Mouse (Mus musculus): ENCODE measurements around the gene Nfx1. TPM values are rescaled to one million over a fixed set of nuclear protein-coding genes. Genes with fewer than 3 reads are reported as not detected.
A peak's percentile ranks its signal among the peaks of the same experiment; 100 is the strongest.
"Not testable (repeated sequence)": the region's sequence is repeated elsewhere in the genome, so short reads cannot be mapped to it uniquely, and the experiment has no call there.

Nfx1 gene
- polyA plus RNA-seq (2016; fragmentation: Nextera tagmentation; extraction: Ambion mirVana): 96.8 and 96.9 TPM in 2 replicates

DNA sequence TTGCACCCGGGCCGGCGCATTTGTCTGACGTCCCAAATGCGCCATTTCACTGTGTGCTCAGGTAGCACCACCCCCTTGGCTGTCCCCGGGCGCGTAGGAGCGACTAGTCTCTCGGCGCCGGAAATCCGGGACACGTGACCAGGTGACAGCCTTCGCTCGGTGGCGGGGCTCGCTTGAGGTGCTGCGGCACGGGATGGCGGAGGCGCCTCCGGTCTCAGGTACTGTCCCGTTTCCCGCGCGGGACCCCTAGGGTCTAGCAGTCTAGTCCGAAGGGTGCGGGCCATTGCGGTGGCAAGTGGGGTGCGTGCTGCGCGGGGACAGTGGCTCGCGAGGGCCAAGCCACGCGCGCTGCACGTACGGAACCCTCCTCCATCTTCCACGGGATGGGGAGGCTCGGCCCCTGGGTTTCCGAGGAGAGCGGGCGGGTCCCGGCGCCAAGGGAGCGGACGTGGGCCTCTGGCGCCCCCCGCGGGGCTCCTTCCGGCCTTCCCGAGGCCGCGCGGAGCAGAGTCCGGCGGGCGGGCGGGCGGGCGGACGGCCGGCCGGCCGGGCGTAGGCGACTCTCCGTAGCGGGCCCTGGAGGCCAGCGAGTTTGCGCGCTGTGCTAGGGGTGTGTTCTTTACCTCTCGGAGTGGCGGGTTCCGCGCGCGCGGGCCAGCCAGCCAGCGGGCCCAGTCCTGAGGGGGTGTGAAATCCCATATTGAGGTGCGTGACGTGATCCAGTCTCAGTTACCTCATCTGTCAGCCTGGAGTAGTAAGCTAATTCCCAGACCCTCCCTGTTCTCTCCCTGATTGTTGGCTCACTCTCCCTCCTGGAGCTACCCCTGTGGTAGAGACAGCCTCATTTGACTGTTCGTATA is at the start of gene Nfx1:
Gene Nfx1 (plus strand): TSS at position 65 of the 860 bp plus-strand sequence.
- peak; percentile 97 for ATAC-seq (ENCODE audit: low FRiP score, low read depth)
- Histone ChIP-seq H3K27ac (peak within 1 kb of the TSS; percentile 80), H3K9ac (peak within 1 kb of the TSS; percentile 84), H3K9me3 (no peaks in the 10 kb centered on the region), H3K4me1 (peaks cover 5% of the 10 kb centered on the region), H3K4me2 (replicated peaks) (peak within 1 kb of the TSS; percentile 69), H3K36me3 (peaks cover 12% of the 10 kb centered on the region), H3K27me3 (replicated peaks) (no peaks in the 10 kb centered on the region), H3K4me3 (peak within 1 kb of the TSS; percentile 92)
- under 1% methylated on average over 84 of the region's 85 CpGs for WGBS

DNA sequence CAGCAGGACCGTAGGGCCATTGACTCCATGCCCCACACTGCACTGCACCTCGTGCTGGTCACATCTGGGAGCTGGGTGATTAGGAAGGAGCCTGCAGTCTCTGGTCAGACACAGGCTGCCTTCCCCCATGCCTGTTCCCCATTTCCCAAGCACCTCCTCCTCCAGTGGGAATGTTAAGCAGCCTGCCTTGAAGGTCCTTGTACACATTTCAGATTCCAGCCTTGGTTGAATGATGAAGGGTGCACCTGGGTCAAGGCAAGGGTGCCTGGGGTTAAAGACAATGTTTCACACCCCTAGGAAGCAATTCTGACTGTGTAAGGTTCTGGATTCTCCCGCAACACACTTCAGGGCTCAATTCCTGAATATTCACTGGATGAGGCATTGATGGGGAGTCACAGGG is 49.4 kb upstream of the Nfx1 start:
- Histone ChIP-seq H3K4me1 (no peaks in the 10 kb centered on the region), H3K27ac (no peak overlapping the region), H3K4me2 (replicated peaks) (no peak overlapping the region), H3K36me3 (no peaks in the 10 kb centered on the region), H3K9ac (no peak overlapping the region), H3K9me3 (no peaks in the 10 kb centered on the region), H3K4me3 (no peak overlapping the region), H3K27me3 (replicated peaks) (no peaks in the 10 kb centered on the region)
- 68% methylated on average over 3 of the region's 3 CpGs for WGBS
- ATAC-seq (ENCODE audit: low FRiP score, low read depth): no peak

- 89% methylated on average over 6 of the region's 6 CpGs for WGBS
- no peak overlapping the region for H3K4me2 ChIP-seq (replicated peaks)
- H3K4me1 ChIP-seq: no peaks in the 10 kb centered on the region
- no peak for ATAC-seq (ENCODE audit: low FRiP score, low read depth)
- H3K4me3 ChIP-seq: no peak overlapping the region
- H3K9ac ChIP-seq: no peak overlapping the region
- H3K36me3 ChIP-seq: no peaks in the 10 kb centered on the region
- H3K27ac ChIP-seq: no peak overlapping the region
- no peaks in the 10 kb centered on the region for H3K9me3 ChIP-seq
- H3K27me3 ChIP-seq (replicated peaks): no peaks in the 10 kb centered on the region
These were observed 47.5 kb upstream of the Nfx1 start for GRCm38 (mm10) chr4:40923087-40923651.

DNA sequence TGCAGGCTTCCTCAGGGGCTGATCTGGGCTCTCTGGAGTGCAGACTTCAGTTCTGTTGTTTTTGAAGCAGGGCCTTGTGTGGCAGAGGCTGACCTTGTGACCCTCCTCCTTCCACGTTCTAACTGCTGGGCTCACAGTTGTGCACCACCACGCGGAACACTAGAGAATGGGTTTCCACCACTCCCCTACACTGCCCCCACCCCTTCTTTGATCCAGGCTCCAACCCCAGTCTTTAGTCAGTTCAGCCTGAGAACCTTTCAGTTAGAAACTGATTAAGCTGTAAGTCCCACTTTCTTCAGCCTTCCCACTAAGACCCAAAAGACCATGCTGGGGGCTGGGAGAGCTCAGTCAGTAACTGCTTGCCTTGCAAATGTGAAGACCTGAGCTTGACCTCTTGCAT is 45.1 kb upstream of the Nfx1 start:
- Histone ChIP-seq H3K9me3 (no peaks in the 10 kb centered on the region), H3K4me1 (no peaks in the 10 kb centered on the region), H3K27me3 (replicated peaks) (no peaks in the 10 kb centered on the region), H3K27ac (no peak overlapping the region), H3K4me3 (no peak overlapping the region), H3K36me3 (no peaks in the 10 kb centered on the region), H3K9ac (no peak overlapping the region), H3K4me2 (replicated peaks) (no peak overlapping the region)
- no peak for ATAC-seq (ENCODE audit: low FRiP score, low read depth)
- 64% methylated on average over 3 of the region's 3 CpGs for WGBS

DNA sequence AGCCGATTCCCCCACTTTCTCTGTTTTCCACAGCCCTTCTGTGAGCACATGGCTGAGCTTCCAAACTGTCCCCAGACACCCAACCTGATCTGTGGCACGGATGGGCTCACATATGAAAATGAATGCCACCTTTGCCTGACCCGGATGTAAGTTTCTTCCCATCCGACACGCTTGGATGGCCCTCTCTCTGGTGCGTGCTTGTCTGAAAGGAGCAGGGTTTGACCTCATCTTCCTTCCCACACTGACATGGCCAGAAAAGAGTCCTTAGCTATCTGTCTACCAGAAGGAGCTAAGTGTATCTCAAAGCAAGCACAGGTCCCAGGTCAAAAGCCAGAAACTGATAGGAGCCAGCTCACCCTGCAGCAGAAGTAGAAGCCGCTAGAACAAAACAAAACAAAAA is 41.7 kb upstream of the Nfx1 start:
- Histone ChIP-seq H3K4me1 (no peaks in the 10 kb centered on the region), H3K36me3 (peaks cover 18% of the 10 kb centered on the region), H3K27ac (no peak overlapping the region), H3K4me3 (no peak overlapping the region), H3K27me3 (replicated peaks) (no peaks in the 10 kb centered on the region), H3K9ac (no peak overlapping the region), H3K4me2 (replicated peaks) (no peak overlapping the region), H3K9me3 (no peaks in the 10 kb centered on the region)
- WGBS: 86% methylated on average over 7 of the region's 7 CpGs
- ATAC-seq (ENCODE audit: low FRiP score, low read depth): no peak

DNA sequence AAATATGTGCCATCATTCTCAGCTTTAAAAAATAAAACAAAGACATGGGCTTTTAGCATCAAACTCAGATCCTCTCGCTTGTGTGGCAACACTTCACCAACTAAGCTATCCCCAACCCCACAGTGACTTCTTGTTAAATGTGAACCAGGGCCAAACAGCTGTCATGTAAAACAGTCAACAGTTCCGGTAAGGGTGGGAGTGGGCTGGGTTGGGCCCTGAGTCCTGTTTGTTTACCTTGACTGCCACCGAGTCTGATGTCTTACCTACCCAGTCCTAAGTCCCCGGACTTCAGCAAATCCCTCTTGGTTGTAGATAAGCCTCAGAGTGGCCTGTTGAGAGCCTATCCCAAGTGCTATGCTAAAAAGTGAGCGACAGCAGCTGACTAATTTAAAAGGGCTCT is 37.0 kb upstream of the Nfx1 start:
- Histone ChIP-seq H3K4me3 (no peak overlapping the region), H3K27ac (no peak overlapping the region), H3K9ac (no peak overlapping the region), H3K36me3 (peaks cover 60% of the 10 kb centered on the region), H3K4me1 (no peaks in the 10 kb centered on the region), H3K27me3 (replicated peaks) (no peaks in the 10 kb centered on the region), H3K9me3 (no peaks in the 10 kb centered on the region), H3K4me2 (replicated peaks) (no peak overlapping the region)
- WGBS: 94% methylated on average over 5 of the region's 5 CpGs
- ATAC-seq (ENCODE audit: low FRiP score, low read depth): no peak

DNA sequence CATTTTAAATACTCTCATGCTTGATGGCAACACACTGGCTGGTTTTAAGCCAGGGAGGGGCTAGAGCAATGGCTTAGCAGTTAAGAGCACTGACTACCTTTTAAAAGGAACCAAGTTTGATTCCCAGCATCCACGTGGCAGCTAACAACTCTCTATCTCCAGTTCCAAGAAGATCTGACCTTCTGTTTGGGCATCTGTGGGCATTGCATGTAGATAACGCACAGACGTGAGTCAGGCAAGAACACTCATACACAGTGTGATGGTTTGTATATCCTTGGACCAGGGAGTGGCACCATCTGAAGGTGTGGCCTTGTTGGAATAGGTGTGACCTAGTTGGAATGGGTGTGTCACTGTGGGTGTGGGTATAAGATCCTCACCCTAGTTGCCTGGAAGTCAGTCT is 36.3 kb upstream of the Nfx1 start:
- H3K4me3 ChIP-seq; ATAC-seq (ENCODE audit: low FRiP score, low read depth); H3K9me3 ChIP-seq; H3K4me1 ChIP-seq; H3K27me3 ChIP-seq (replicated peaks); H3K9ac ChIP-seq; H3K4me2 ChIP-seq (replicated peaks); H3K27ac ChIP-seq: not testable (repeated sequence)
- 93% methylated on average over 3 of the region's 3 CpGs for WGBS
- H3K36me3 ChIP-seq: peaks cover 67% of the 10 kb centered on the region

GRCm38 (mm10) chr4:40936175-40936839 is 34.4 kb upstream of the Nfx1 start:
- H3K9ac ChIP-seq: no peak overlapping the region
- peaks cover 85% of the 10 kb centered on the region for H3K36me3 ChIP-seq
- no peaks in the 10 kb centered on the region for H3K4me1 ChIP-seq
- H3K4me3 ChIP-seq: no peak overlapping the region
- 0 out of 2 replicates have a peak, but pooled peaks have one; percentile 37 for ATAC-seq (ENCODE audit: low FRiP score, low read depth)
- H3K27me3 ChIP-seq (replicated peaks): no peaks in the 10 kb centered on the region
- WGBS: 82% methylated on average over 9 of the region's 9 CpGs
- no peak overlapping the region for H3K4me2 ChIP-seq (replicated peaks)
- no peak overlapping the region for H3K27ac ChIP-seq
- H3K9me3 ChIP-seq: no peaks in the 10 kb centered on the region

GRCm38 (mm10) chr4:40938793-40939192 is 31.9 kb upstream of the Nfx1 start:
- no peaks in the 10 kb centered on the region for H3K9me3 ChIP-seq
- H3K27ac ChIP-seq: no peak overlapping the region
- H3K4me3 ChIP-seq: no peak overlapping the region
- no peak overlapping the region for H3K4me2 ChIP-seq (replicated peaks)
- H3K36me3 ChIP-seq: peaks cover 92% of the 10 kb centered on the region
- no peaks in the 10 kb centered on the region for H3K4me1 ChIP-seq
- H3K27me3 ChIP-seq (replicated peaks): no peaks in the 10 kb centered on the region
- H3K9ac ChIP-seq: no peak overlapping the region
- WGBS: 98% methylated on average over 5 of the region's 5 CpGs
- ATAC-seq (ENCODE audit: low FRiP score, low read depth): no peak

DNA sequence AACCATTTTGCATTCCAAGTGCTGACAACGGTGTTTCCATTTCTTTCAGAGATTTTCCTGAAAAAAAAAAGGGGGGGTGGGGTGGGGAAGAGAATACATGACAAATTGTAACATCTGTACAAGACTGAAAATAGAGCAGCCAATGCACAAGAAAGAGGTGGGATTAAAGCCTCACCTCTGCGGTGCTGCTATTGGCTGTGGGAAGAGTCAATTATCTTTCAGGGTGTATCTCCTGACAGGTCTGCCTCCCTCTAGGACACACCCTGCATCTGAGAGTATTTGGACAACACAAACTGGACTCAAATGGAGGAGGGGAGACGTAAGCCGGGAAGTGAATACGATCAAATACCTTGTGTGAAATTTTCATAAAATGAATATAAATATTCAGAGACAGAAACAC is 27.1 kb upstream of the Nfx1 start:
- Histone ChIP-seq H3K9ac (no peak overlapping the region), H3K9me3 (no peaks in the 10 kb centered on the region), H3K36me3 (peaks cover 71% of the 10 kb centered on the region), H3K27ac (no peak overlapping the region), H3K27me3 (replicated peaks) (no peaks in the 10 kb centered on the region), H3K4me3 (no peak overlapping the region), H3K4me2 (replicated peaks) (no peak overlapping the region), H3K4me1 (peaks cover 15% of the 10 kb centered on the region)
- ATAC-seq (ENCODE audit: low FRiP score, low read depth): no peak
- WGBS: 96% methylated on average over 5 of the region's 5 CpGs

DNA sequence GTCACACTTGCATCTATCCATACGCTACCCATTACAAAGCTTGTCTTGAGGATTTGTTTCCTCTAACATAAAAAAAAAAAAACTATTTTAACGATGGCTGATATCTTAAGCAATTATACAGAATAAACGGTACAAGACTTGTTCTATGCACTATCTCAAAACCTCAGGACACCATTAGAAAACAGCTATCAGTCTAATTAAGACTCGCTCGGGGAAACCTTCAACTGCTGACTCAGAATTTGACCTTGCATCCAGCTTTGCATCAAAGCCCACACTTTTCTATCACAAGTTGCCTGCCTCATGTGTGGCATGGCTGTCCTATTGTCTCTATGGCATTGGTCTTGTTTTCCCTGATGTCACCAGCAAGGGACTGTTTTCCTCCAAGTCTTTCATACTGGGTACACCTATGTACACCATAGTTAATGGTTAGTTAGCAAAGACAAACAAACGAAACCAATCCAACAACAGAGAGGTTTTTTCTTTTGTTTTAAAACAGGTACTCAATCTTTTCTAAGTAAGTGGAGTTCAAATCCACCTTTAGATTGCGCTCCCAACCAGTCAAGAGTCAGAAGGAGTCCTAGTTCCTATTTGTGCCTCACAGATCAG is 24.1 kb upstream of the Nfx1 start:
- peak overlapping the region; percentile 92 for H3K9ac ChIP-seq
- WGBS: 88% methylated on average over 7 of the region's 7 CpGs
- no peak for ATAC-seq (ENCODE audit: low FRiP score, low read depth)

More for the DNA sequence above, 24.1 kb upstream of the Nfx1 start:
- Histone ChIP-seq H3K4me3 (peak overlapping the region; percentile 87; the same call in 1 of the 2 replicates), H3K9me3 (no peaks in the 10 kb centered on the region), H3K27me3 (replicated peaks) (no peaks in the 10 kb centered on the region), H3K4me2 (replicated peaks) (peak overlapping the region; percentile 87), H3K4me1 (peaks cover 24% of the 10 kb centered on the region), H3K36me3 (peaks cover 56% of the 10 kb centered on the region), H3K27ac (no peak overlapping the region)
